Mouse (Mus musculus) ovary, postnatal 36 days (tissue): ENCODE results near the gene Hcrt.

Experiments used
- DNase-seq: peaks from one replicate; pipeline ENCODE4 v3.0.0; 2022; ENCODE audit warnings: low spot score, mixed read lengths

The Hcrt gene

DNA sequence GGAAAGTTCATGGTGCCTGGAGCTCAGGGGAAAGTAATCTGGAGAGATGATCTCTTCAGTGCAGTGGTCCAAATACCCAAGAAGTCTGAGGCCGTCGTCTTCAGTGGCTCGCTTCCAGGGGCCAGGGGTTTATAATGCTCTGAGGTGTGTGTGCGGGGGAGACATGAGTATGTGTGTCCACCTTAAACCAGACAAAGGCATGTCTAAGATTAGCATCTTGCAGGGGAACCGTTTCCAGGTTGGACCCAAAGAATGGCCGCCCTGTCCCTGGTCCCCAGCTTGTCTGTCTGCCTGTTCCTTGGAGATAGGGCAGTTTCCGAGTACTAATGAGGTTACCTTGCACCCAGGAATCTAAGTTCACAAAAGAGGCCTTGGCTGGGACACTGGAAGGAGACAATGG is at the start of gene Hcrt:
Hcrt (minus strand) TSS at position 101 of the 400 bp plus-strand sequence.
- no peak for DNase-seq

DNA sequence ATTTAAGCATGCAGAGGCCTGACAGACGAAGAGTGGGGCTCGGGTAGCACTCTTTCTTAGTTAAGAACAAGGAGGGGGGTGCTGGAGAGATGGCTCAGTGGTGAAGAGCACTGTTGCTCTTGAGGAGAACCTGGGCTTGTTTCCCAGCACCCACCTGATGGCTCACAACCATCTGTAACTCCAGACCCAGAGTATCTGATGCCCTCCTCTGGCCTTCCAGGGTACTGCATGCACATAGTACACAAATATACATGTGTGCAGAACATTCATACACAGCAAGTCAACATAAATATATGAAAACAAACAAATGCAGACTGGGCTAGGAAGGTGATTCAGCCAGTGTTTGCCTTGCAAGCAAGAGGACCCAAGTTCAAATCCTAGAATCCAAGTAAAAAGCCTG is 48.4 kb upstream of the Hcrt start:
- no peak for DNase-seq

GRCm38 (mm10) chr11:100810516-100810915 is 47.8 kb upstream of the Hcrt start:
- DNase-seq = no peak

DNA sequence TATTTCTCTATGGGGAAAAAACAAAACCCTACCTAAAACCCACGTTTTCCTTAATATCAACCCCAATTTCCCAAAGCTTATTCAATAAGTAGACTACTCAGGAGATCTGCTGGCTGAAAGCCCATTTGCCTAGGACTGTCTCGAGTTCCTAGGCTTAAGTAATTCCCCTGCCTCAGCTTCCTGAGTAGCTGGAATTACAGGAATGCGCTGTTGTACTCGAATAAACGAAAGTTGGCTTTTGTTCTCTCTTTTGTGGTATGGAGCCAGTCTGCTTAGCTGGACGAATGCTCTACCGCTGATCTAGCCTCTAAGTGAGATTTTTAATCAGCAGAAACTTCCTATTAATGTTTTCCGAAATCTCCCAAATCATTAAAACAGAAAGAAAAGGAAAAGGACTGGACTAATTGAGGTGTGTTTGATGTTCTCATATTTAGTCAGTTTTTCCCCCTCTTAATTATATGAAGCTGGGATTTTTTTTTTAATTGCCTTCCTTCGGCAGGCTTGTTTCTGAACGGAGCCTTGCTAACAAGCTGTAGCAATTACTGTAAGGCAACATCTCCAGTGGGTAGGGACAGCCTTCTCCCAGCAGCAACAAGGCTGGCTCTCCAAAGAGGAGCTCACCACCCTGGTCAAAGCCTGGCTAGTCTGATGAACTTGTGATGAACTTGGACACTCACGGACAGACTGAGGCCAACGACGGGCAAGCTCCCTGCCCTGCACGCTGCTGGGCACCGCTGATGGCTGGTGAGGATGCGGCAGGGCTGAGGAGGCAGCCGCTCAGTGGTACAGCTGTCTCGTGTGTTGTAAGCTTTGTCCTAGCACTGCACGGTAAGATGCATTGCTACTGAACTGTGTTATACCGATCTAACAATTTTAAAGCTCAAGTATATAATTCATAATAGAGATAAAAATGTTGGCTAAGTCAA is 43.9 kb upstream of the Hcrt start:
- DNase-seq = no peak

GRCm38 (mm10) chr11:100805535-100805934 is 42.8 kb upstream of the Hcrt start:
- DNase-seq = no peak

DNA sequence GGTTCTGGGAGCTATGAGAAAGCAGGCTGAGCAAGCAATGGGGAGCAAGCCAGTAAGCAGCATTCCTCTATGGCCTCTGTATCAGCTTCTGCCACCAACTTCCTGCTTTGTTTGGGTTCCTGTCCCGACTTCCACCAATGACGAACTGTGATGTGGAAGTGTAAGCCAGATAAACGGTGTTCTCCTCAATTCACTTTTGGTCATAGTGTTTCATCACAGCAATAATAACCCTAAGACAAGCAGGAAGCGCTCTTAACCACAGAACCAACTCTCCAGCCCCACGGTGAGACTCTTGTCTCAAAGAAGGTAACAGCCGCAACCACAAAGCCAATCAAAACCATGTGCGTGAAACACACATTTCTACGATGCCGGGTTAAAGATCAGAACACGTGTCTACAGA is 41.7 kb upstream of the Hcrt start:
- DNase-seq = no peak

DNA sequence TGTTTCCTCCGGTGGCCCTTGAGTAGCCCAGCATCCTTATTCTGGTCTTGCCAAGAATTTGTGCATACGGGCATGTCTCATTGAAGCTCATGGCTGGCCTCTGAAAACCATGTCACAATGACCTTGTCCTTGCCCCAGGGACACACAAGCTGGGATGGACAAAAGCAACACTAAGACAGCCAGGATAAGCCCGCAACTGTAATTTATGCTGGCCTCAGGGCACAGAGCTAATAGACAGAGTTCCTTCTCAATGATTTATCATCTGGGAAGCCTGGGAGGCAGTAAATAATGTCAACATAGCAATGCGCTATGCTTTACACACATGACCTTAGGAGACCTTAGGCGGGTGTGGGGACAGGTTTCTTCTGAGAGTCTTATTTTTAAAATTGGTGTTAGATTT is 36.7 kb upstream of the Hcrt start:
- DNase-seq = no peak

DNA sequence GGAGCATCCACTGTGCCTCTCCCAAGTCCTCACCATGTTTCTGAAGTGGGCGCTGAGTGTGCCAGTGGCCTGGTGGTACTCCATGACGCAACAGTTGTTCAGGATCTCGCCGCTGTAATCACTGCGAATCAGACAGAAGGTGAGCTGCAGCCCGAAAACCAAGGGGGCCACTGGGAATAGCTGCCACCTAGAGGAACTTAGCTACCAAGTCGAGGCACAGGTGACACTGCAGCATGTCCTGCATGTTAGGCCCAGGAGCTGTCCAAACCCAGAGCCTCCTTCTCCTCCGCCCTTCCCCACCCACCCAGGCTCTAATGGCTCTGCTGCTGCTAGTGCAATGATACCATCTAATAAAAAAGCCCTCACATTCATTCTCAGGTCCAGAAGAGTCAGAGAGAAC is 33.9 kb upstream of the Hcrt start:
- no peak for DNase-seq

DNA sequence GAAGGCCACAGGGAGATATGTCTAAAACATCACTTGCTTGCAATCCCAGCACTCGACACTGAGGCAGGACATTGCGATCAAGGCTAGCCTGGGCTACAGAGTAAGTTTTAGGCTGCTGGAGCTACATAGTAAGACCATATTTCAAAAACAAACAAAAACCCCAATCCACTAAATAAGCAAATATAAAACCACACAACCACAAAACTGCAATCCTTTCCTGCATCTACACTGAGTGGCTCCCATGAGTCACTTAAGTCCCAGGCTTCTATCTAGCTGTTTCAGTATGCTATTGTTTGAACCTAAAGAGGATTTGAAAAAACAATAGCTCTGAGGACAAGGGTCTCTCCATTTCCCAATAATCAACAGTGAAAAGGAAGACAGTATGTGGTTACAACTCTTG is 32.7 kb upstream of the Hcrt start:
- DNase-seq = no peak

DNA sequence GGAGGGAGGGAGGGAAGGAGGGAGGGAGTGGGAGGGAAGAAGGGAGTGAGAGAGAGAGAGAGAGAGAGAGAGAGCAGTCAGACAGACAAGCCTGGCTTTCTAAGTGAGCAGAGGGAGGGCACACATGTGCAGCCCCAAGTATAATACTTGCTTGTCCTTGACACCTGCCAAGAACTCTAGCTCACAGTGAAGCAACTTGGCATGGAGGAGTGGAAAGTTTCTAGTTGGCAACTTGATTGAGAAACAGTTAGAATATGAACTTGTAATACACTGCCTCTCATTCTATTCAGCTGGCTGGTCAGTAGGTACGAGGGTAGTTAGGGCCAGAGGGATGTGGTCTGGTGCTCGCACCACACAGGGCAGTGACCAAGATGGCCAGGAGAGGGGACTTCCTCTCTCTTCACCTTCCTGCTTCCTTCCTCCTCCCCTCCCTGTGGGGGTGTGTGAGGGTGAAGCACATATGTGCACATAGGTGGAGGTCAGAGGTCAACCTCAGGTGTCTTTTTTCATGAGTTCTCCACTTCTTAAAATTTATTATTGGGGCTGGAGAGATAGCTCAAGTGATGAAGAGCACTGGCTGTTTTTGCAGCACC is 28.8 kb upstream of the Hcrt start:
- DNase-seq = no peak

- DNase-seq = peak; percentile 56
These were observed 27.9 kb upstream of the Hcrt start for GRCm38 (mm10) chr11:100790644-100791043.

DNA sequence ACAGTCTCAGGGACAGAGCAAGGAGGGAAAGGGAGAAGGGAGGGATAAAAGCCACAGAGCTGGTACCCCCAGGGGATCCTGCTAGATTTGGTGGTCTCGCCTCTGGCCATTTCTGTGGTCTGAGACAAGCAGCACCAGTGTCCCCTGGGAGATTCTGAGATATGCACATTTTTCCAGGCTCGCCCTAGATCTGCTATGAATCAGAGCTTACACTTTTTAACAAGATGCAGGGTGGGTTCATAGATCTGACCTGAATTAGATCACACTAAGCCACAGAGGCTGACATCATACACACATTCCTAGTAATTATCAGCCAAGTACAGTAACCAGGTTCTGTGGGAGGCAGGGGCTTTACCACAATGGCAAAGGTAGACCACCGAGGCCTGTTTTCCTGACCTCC is 27.0 kb upstream of the Hcrt start:
- no peak for DNase-seq

- DNase-seq = no peak
These were observed 23.0 kb upstream of the Hcrt start for GRCm38 (mm10) chr11:100785774-100786173.

- DNase-seq = no peak
These were observed 21.6 kb upstream of the Hcrt start for GRCm38 (mm10) chr11:100784286-100784685.

GRCm38 (mm10) chr11:100782568-100782967 is 19.8 kb upstream of the Hcrt start:
- no peak for DNase-seq

- no peak for DNase-seq
These were observed 19.2 kb upstream of the Hcrt start for GRCm38 (mm10) chr11:100781763-100782475.

GRCm38 (mm10) chr11:100780247-100780646 is 17.5 kb upstream of the Hcrt start:
- no peak for DNase-seq

- no peak for DNase-seq
These were observed 15.3 kb upstream of the Hcrt start for GRCm38 (mm10) chr11:100778069-100778468.

DNA sequence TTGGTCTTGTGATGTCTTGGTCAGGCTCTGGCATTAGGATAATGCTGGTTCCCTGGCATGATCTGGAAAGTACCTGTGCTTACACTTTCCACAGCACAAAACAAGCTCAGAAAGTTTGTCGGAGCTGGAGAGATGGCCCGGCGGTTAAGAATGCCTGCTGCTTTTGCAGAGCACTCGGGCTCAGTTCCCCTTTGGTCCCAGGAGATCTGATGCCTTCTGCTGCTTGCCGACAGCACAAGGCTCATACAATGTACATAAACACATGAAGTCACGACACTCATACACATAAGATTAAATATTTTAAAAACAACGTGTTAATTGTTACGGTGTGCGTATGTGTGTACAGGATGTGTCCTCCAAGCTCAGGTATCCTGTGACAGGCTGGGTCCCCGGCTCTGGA is 13.2 kb upstream of the Hcrt start:
- no peak for DNase-seq

GRCm38 (mm10) chr11:100774261-100774660 is 11.5 kb upstream of the Hcrt start:
- DNase-seq = no peak

- DNase-seq = peak; percentile 79
These were observed 8.1 kb upstream of the Hcrt start, which contains the start of gene Ghdc for GRCm38 (mm10) chr11:100770646-100771408. Gene Ghdc, minus strand, starts transcription at chr11:100770957.

- no peak for DNase-seq
These were observed 7.2 kb upstream of the Hcrt start for GRCm38 (mm10) chr11:100769980-100770379.
